Mouse (Mus musculus) spleen, embryonic (tissue): ENCODE measurements around the gene Hcfc1.

Experiments
- CTCF ChIA-PET: fragments of 350-600 bp; sonication (Branson Sonifier 250); formaldehyde crosslinking; loops from one replicate; lab custom pipeline; 2022; lab: Charles Lee

Gene Hcfc1

DNA sequence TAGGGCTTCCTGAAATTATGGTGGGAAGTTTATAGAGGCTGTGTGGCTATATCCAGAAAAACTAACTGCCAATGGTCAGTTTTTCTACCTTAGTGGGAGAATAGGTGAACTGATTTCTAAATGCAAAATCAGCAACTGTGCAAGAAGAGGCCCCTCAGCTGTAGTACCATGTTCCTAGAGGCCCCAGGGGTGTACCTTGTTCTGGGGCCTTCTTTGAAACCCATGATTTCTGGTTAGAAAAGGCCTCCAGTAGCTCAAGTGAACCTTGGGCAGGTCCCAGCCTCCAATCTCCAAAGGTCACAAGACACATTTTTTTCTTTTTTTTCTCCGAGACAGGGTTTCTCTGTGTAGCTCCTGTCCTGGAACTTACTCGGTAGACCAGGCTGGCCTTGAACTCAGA lies 23.9 kb downstream of the Hcfc1 start:
- CTCF ChIA-PET, result no interaction called here

DNA sequence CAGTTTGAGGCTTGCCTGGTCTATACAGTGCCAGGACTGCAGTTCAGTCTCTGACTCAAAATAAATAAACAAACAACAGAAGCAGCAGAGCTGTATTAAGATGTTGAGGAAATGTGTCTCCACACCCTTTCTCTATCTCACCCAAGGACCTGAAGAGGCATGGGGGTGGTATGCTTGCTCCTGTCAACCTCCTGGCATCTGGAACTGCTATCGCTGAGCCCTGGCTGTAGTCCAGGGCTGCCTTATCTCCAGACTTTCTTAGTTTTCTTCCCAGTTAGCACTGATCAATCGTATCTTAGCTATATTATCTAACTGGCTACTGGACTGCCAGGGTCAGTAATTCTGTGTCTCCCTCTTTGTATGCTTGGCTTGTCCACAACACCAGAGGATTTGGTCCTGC lies 24.3 kb downstream of the Hcfc1 start:
- CTCF ChIA-PET, result no interaction called here

DNA sequence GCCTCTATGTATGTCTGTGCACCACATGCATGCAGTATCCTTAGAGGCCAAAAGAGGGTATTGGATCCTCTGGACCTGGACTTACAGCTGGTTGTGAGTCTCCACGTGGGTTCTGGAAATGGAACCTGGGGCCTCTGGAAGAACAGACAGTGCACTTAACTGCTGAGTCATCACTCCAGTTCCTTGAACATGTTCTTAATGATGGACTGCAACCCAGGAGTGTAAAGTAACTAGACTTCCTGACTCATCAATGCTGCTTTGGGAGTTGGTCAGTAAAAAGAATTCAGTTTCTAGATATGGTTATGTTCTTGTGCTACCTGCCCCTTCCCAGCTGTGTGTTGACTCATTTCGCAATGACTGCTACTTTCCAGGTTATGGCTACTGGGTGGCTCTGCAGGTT lies 34.3 kb downstream of the Hcfc1 start:
- CTCF ChIA-PET, result no interaction called here

DNA sequence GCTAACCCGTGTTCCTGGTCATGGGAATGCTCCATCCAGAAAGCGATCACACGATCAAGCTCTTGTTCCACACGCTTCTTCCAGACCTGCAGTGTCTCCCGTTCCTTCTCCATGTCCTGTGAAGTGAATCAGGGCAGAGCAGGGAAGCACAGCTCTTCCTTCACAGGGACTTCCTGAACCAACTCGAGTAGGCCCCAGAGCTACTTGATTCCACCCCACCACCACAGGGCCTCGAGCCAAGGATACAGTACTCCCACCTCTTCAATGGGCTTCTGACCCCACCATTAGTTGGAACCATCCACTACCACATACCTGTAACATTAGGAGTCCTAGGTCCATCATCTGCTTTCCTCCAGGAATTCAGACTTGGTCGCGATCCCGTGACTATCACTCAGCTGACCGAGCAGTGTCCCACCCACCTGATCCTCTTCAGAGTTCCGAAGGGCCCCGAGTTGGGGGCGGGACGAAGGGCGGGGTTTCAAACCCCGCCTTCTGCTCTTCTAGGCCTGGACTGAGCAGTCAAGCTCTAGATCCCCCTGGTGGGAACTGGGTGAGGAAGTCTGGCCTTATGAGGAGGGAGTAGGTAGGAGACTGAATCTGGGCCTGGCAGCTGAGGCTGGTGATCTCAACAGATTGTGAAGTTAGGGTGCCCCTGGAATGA lies 35.6 kb downstream of the Hcfc1 start, which contains the start of gene Renbp:
Gene Renbp, minus strand, starts transcription at position 449 of the 661 bp plus-strand sequence.
- CTCF ChIA-PET, result interaction anchor here (0.5 to 0.7 kb wide), 3 partner anchors 10 to 145 kb away, joined by 3 to 4 read pairs (median 3); no protein-coding TSS in a partner anchor

DNA sequence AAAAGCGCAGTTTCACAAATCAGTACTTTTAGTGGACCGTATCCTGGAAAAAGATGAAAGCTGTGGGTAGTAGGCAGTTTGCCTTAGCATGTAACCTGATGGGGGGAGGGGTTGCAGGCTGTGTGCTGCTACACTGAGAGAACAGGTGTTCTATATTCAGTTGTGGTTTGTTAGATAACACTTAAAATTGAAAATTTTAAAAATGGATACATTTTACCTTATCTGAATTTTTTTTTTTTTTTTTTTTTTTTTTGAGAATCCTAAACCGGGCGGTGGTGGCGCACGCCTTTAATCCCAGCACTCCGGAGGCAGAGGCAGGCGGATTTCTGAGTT lies 43.6 kb downstream of the Hcfc1 start:
- CTCF ChIA-PET, result no interaction called here

DNA sequence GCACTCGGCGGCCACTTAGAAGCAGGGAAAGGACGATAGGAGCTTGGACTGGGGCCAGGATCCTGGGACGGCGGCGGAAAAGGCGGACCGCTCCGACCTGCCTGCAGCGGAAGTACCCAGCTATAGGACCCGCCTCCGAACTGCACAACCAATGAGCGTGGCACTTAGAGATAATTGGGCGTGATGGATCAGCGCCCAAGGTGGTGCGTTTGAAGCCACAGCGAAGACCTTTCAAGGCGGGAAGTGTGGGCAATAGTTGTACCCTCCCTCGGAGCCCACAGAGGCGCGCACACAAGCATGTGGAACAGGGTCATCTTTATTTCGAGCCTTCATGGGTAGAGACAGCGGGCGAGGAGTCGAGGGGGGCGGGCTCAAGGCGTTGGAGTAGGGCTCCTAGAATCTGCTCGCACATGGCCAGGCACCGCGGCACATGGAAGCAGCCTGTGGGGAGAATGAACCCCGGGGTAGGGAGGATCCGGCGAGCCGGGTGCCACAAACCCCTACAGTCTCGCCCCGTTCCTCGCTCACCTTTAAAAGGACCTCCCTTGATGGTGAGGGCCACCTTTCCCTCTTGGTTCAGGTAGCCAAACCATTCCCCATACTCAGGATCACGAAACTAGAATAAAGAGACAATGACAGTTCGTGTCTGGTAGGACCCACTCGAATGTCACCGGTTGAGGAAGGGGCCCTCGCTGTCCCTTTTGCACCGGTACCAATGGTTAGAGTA lies 44.2 kb downstream of the Hcfc1 start, which contains the start of the genes Arhgap4 and Naa10:
Gene Arhgap4, minus strand, starts transcription at position 48 of the 727 bp plus-strand sequence.
Gene Naa10, minus strand, starts transcription at position 122 of the 727 bp plus-strand sequence.
- CTCF ChIA-PET, result interaction anchor here (1.1 kb wide), 1 partner anchor 10 kb away, joined by 3 read pairs; no protein-coding TSS in a partner anchor

DNA sequence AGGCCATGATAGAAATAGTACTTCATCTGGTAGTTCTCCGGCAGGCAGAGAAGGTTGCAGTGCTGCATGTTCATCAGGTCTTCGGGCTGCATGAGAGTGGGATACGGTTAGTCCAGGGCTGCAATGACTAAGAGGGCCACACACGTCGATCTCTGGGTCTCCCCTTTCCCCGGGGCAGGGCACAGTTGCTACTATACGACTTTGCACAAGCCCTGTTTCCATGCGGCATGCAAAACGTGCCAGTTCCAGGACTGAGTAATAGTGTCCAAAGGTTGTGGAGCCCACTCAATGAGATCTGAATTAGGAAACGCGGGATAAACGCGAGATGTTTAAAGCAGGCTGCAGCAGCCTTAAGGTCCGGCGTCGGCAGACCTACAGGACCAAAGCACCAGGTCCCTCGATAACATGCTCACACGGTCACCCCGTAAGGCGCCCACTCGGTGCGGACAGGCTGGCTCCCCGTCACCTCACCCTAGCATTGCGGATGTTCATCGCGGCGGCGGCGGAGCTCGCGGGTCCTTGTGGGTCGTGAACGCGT lies 44.8 kb downstream of the Hcfc1 start:
- CTCF ChIA-PET, result interaction anchor here (1.1 kb wide), 1 partner anchor 10 kb away, joined by 3 read pairs; no protein-coding TSS in a partner anchor

DNA sequence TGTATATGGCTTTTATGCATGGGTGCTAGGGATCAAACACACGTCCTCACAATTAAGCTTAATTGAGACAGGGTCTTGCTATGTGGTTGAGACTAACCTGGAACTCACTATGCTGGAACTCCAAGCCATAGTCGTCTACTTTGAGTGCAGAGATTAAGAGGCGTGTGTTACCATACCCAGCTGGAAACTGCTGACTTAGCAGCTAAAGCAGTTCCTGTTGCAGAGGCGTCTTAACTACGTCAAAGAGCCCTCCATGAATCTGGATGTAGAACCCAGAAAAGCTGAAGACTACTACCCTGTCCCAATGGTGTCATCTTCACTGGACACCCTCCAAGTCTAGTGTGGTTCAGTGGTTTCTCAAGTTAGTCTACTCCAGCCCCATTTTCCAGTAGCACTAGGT lies 47.5 kb downstream of the Hcfc1 start:
- CTCF ChIA-PET, result no interaction called here

DNA sequence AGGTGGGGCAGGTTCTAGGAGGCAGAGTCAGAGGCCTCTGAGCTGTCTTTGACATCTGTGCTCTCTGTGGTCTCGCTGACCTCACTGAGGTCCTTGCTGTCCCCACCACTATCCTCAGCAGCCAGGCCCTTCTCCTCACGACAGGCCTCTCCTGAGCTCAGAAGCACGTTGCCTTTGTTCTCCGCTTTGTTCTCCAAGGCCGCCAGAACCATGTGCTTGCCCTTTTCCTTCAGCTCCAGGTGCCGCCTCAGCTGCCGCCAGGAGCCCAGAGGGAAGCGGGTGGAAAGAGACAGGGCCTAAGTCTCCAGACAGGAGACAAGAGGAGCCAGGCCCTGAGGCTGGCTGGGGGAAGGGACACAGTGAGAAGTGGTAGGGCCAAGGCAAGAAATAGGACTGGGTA lies 49.2 kb downstream of the Hcfc1 start:
- CTCF ChIA-PET, result no interaction called here

DNA sequence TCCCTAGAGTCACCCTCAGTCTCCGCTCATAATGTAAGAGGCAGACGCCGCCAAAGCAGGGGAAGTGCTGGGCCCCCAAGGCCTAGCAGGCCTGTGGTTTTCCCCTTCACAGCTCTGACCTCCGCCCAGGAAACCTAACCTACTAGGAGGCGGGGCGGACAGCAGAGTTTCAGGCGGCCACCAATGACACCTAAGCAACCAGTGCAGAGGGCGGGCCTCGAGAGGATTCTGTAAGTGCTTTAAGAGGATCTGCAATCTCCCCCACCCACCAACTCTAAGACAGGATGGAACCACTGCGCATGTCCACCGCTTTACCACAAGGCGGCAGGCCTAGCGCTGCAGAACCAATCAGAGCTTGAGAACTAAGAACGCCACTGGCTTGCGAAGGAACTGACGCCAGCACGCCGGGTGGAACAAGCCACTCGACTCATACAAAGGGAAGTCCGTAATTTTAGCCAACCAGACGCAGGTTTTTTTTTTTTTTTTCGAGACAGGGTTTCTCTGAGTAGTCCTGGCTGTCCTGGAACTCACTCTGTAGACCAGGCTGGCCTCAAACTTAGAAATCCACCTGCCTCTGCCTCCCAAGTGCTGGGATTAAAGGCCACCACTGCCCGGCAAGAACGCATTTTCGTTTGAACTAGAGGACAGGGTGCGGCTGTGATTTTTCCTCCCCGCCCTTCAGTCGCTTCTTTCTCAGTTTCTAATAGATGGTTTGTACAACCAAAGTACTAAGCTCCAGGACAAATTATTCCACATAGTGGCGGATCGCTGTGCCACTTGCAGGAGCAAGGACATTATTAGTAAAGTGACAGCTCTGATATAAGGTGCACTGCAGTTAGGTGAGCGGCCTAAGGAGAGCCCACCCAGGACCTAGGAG lies 51.1 kb downstream of the Hcfc1 start:
- CTCF ChIA-PET, result interaction anchor here (0.7 kb wide), 1 partner anchor 452 kb away, joined by 3 read pairs; no protein-coding TSS in a partner anchor

DNA sequence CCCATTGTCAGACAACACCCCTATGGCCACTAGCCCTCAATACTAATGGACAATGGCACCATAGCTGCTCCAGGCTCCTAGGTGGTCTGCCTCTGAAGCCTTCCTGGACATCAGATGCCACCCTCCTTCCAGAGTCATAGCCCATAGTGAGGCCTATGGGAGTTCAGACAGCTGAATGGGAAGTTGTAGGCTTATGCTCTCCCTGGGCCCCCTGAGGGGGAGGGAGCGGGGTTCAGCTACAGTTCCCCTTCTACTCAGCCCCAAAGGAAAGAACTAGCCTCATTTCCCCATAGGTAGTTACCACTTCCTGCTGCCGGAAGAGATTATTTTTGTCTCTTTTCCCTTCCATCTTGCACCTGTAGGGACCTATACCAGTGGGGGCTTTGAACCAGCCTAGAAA lies 54.6 kb downstream of the Hcfc1 start:
- CTCF ChIA-PET, result interaction anchor here (0.5 to 0.6 kb wide), 2 partner anchors 8 to 10 kb away, joined by 3 to 9 read pairs; partner anchors contain the start of genes Arhgap4 and Naa10

DNA sequence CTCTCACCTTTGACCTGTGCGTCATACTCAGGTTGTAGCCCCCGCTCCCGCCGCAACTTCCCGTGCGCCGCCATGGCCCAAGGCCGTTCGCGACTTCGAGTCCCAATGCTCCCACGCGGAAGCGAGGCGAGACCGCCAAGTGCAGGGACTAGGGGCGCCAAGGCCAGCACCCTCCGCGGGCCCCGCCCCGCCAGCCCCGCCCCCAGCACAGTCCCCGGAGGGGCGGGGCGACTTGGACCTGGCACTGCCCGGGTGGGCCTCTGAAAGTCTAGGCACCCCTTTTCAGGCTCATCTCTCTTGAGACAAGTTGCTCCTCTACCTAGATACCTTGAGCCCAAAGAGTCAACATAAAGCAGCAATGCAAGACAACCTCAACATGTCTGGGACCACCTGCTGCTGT lies 55.0 kb downstream of the Hcfc1 start:
- CTCF ChIA-PET, result no interaction called here

DNA sequence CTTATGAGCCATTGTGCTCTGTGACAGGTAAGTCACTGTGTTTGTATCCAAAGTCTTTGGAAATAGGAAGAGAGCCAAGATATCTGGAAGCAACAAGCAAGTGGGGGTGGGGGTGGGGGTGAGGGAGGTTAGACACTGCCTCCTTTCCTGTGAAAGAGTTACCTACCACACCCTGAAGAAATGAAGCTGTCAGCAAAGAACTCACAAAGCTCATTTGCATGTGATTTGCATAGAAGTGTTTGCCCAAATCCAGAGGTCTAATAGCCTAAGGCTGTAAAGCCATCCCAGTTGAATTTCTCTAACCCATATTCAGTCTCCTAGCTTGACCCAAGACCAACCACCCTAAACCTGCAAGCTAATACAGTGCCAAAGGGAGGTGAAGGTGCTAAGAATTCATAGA lies 55.7 kb downstream of the Hcfc1 start:
- CTCF ChIA-PET, result no interaction called here

DNA sequence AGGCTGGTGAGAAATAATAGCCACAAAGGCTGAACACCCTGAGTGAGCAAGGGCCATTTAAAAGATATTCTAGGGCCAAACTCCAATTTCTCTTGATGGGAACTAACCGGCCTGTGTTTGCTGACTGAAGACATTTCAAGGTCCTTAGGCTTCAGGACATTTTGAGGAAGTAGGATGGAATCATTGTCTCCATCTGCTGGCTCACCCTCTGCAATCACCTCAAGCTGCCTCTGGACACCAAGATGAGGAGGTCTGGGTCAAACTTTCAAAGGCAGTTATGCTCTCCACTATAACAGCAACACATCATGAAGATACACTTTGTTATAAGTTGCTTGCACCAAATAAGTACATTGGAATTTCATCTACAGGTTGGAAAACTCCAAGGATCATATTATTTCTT lies 56.1 kb downstream of the Hcfc1 start:
- CTCF ChIA-PET, result no interaction called here

DNA sequence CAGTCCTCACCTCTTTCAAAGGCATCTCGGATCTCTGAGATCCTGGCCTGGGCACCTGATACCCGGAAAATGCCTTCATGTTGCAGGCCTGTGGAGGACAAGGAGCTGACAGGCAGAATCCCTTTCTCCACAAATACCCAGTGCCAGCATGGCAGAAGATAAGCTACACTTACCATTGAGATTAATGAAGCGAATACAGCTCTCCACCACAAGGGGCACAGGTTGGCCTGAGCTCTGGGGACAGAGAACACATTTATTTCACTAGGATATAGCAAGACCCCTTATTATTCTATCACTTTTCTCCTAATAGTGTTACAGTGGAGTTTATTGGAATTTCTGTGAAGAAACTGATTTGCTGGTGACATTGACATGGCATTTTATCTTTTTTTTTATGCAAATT lies 68.2 kb downstream of the Hcfc1 start:
- CTCF ChIA-PET, result no interaction called here

DNA sequence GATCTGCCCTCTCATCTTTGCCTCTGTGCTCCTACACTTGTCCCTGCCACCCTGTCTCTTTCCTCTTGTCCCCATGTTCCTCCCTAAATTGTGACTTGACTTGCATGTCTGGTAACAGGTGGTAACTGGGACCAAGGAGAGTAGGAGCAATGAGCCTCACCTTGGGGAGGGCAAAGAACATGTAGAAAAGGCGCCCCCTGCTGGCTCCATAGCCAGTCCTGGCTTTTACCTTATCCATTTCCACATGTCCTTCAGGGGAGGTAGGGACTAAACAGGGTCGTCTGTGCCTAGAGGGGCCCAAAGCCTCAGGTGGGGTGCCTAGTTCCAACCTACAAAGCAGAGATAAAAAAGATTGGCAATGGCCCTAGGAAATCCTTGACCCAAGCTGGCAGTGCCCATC lies 70.4 kb downstream of the Hcfc1 start, which contains the start of gene L1cam:
Gene L1cam, minus strand, starts transcription at position 387 of the 400 bp plus-strand sequence.
- CTCF ChIA-PET, result interaction anchor here (0.6 kb wide), 1 partner anchor 96 kb away, joined by 3 read pairs; no protein-coding TSS in a partner anchor

DNA sequence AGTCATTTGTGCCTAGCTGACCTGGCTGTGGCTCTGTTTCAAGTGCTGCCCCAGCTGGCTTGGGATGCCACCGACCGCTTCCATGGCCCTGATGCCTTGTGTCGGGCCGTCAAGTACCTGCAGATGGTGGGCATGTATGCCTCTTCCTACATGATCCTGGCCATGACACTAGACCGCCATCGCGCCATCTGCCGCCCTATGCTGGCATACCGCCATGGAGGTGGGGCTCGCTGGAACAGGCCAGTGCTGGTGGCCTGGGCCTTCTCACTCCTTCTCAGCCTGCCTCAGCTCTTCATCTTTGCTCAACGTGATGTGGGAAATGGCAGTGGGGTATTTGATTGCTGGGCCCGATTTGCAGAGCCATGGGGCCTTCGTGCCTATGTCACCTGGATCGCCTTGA lies 73.3 kb downstream of the Hcfc1 start:
- CTCF ChIA-PET, result interaction anchor here (0.6 kb wide), 1 partner anchor 838 kb away, joined by 3 read pairs; no protein-coding TSS in a partner anchor
